Mouse (Mus musculus): ENCODE measurements around the gene Vps45. TPM values are rescaled to one million over a fixed set of nuclear protein-coding genes. Genes with fewer than 3 reads are reported as not detected.
A peak's percentile ranks its signal among the peaks of the same experiment; 100 is the strongest.

The Vps45 gene
- polyA plus RNA-seq, 1 experiment from 2014 or later, result 24.7 TPM

DNA sequence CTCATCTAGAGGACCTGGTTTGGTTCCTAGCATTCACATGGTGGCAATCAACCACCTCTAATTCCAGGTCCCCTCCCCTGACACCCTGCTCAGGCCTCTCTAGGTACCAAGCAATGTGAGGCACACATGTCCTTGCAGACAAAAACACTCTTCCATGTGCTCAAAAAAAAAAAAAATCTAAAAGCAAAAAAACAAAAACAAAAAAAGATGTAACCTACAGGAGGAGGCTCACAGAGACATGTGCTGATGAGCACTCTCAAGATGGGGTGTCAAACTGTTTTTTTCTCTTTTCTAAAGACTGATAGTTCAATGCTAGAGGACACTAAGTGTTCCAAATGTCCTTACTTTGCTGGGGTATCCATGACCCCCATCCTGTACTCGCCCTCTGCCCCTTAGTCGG lies 23.8 kb upstream of the Vps45 start:
- H3K4me3 ChIP-seq (ENCODE audit: low read depth, low read length), result no peak overlapping the region
- ATAC-seq (ENCODE audit: low FRiP score) (no peak), DNase-seq (ENCODE audit: low spot score, missing footprints) (no peak)
- H3K36me3 ChIP-seq (ENCODE audit: control insufficient read depth, insufficient read depth, low read length), result no peaks in the 10 kb centered on the region
- H3K27me3 ChIP-seq (ENCODE audit: control insufficient read depth, insufficient read depth, low read length), result no peaks in the 10 kb centered on the region
- H3K9me3 ChIP-seq (ENCODE audit: control insufficient read depth, low read length), result no peaks in the 10 kb centered on the region
- H3K4me2 ChIP-seq, result no peak overlapping the region
- 84% methylated on average over 2 of the region's 2 CpGs for WGBS
- no peak overlapping the region for H3K27ac ChIP-seq (ENCODE audit: low read depth, low read length)
- no peak overlapping the region for H3K9ac ChIP-seq (ENCODE audit: low read length)
- no peaks in the 10 kb centered on the region for H3K4me1 ChIP-seq (ENCODE audit: control insufficient read depth, insufficient read depth, low read length)

DNA sequence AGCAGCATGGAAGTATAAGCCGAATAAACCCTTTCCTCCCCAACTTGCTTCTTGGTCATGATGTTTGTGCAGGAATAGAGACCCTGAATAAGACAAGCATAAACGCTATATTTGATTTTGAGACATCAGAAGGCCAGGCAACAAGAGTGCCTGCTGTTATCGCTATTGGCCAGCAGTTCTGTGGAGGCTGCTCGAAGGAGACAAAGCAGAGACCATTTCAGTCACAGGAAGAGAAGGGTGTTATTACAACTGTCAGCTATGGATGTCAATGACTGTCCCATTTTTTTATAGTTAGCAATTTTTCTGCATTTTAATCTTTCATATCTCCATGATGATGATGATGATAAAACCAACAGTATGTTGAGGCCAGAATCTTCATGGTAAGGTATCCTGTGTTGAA lies 23.4 kb upstream of the Vps45 start:
- Histone ChIP-seq H3K4me3 (ENCODE audit: low read depth, low read length) (no peak overlapping the region), H3K9me3 (ENCODE audit: control insufficient read depth, low read length) (no peaks in the 10 kb centered on the region), H3K27me3 (ENCODE audit: control insufficient read depth, insufficient read depth, low read length) (no peaks in the 10 kb centered on the region), H3K27ac (ENCODE audit: low read depth, low read length) (no peak overlapping the region), H3K36me3 (ENCODE audit: control insufficient read depth, insufficient read depth, low read length) (no peaks in the 10 kb centered on the region), H3K4me1 (ENCODE audit: control insufficient read depth, insufficient read depth, low read length) (no peaks in the 10 kb centered on the region), H3K4me2 (no peak overlapping the region), H3K9ac (ENCODE audit: low read length) (no peak overlapping the region)
- no peak for DNase-seq (ENCODE audit: low spot score, missing footprints)
- 87% methylated on average over 4 of the region's 4 CpGs for WGBS
- no peak for ATAC-seq (ENCODE audit: low FRiP score)

DNA sequence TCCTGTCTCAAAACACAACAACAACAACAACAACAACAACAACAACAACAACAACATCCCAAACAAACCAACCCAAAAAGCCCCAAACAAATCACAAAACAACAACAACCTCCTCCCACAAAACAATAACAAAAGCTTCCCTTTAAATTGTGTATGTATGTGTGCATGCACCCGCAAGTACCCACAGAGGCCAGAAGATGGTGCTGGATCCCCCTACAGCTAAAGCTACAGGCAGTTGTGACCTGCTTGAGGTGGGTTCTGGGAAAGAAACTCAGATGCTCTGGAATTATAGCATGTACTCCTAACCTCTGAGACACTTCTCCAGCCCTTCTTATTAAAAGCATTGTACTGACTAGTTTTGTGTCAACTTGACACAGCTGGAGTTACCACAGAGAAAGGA lies 22.7 kb upstream of the Vps45 start:
- DNase-seq (ENCODE audit: low spot score, missing footprints) (peak; percentile 86), ATAC-seq (ENCODE audit: low FRiP score) (no peak)
- Histone ChIP-seq H3K9me3 (ENCODE audit: control insufficient read depth, low read length) (no peaks in the 10 kb centered on the region), H3K36me3 (ENCODE audit: control insufficient read depth, insufficient read depth, low read length) (no peaks in the 10 kb centered on the region), H3K27me3 (ENCODE audit: control insufficient read depth, insufficient read depth, low read length) (no peaks in the 10 kb centered on the region), H3K4me2 (no peak overlapping the region), H3K4me3 (ENCODE audit: low read depth, low read length) (no peak overlapping the region), H3K27ac (ENCODE audit: low read depth, low read length) (no peak overlapping the region), H3K4me1 (ENCODE audit: control insufficient read depth, insufficient read depth, low read length) (no peaks in the 10 kb centered on the region), H3K9ac (ENCODE audit: low read length) (no peak overlapping the region)
- 78% methylated on average over 1 of the region's 1 CpGs for WGBS

DNA sequence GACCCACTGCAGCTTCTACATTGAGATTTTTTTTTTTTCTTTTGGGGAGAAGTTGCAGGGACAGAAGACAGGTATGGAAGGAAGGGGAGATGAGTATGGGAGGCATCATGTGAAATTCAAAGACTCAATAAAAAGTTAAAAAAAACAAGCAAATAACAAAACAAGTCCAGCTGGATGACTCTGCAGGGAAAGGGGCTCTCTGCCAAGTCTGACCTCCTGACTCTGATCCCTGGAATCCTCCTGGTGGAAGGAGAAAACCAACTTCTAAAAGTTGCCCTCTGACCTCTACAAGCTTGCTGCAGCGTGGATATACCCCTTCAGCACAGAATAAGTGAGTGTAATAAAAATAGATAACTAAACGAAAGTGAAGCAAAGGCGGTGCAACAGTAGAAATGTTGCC lies 20.4 kb upstream of the Vps45 start:
- H3K9ac ChIP-seq (ENCODE audit: low read length), result no peak overlapping the region
- no peaks in the 10 kb centered on the region for H3K9me3 ChIP-seq (ENCODE audit: control insufficient read depth, low read length)
- no peak overlapping the region for H3K27ac ChIP-seq (ENCODE audit: low read depth, low read length)
- H3K4me2 ChIP-seq, result no peak overlapping the region
- WGBS, result 71% methylated on average over 3 of the region's 3 CpGs
- H3K27me3 ChIP-seq (ENCODE audit: control insufficient read depth, insufficient read depth, low read length), result no peaks in the 10 kb centered on the region
- ATAC-seq (ENCODE audit: low FRiP score) (no peak), DNase-seq (ENCODE audit: low spot score, missing footprints) (no peak)
- no peak overlapping the region for H3K4me3 ChIP-seq (ENCODE audit: low read depth, low read length)
- H3K36me3 ChIP-seq (ENCODE audit: control insufficient read depth, insufficient read depth, low read length), result no peaks in the 10 kb centered on the region
- H3K4me1 ChIP-seq (ENCODE audit: control insufficient read depth, insufficient read depth, low read length), result no peaks in the 10 kb centered on the region

DNA sequence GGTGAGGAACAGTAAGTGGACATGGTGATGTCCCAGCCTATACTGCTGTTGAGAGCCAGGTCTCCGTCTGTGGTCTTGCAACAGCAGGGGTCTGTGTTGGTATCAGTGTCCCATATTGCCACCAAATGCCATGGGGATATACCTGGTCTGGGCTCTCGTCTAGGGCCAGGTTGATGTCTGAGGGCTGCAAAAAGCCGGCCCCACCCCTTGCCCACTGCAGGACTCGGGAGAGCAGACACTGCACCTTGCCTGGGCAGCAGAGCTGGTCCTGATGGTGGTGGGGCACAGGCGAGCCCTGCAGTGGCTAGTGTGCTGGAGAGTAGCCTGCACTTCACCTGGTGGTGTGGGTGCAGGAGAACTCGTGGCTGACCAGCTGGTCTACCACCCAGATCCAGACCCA lies 19.8 kb upstream of the Vps45 start:
- WGBS, result 79% methylated on average over 6 of the region's 6 CpGs
- DNase-seq (ENCODE audit: low spot score, missing footprints), result no peak
- H3K27ac ChIP-seq (ENCODE audit: low read depth, low read length), result no peak overlapping the region
- H3K27me3 ChIP-seq (ENCODE audit: control insufficient read depth, insufficient read depth, low read length), result no peaks in the 10 kb centered on the region
- H3K9ac ChIP-seq (ENCODE audit: low read length), result no peak overlapping the region
- no peak overlapping the region for H3K4me2 ChIP-seq
- H3K9me3 ChIP-seq (ENCODE audit: control insufficient read depth, low read length), result no peaks in the 10 kb centered on the region
- H3K4me1 ChIP-seq (ENCODE audit: control insufficient read depth, insufficient read depth, low read length), result no peaks in the 10 kb centered on the region
- H3K4me3 ChIP-seq (ENCODE audit: low read depth, low read length), result no peak overlapping the region
- no peak for ATAC-seq (ENCODE audit: low FRiP score)
- no peaks in the 10 kb centered on the region for H3K36me3 ChIP-seq (ENCODE audit: control insufficient read depth, insufficient read depth, low read length)

DNA sequence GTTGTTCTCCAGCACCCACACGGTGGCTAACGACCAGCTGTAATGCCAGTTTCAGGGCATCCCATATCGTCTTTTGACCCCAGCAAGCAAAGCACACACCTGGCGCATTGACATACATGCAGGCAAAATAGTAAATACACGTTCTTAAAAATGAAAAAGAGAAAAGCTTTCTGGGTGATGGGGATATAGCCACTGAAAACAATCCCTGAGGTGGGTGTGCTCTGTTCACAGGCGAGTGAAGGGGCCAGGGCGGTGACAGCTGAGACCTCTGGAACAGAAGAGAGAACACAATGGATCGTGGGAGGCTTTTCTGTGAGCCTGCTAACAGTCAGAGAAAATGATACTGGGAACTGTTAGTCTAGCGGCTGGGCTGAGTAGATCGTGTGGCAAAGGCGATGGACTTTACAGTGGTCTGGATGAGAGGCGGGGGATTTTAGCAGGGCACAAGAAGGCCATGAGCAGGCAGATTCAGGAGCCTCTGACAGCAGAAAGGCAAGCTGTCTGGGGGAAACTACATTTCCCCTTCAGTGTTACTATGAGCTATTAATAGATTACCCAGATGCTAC lies 14.7 kb upstream of the Vps45 start:
- no peak for ATAC-seq (ENCODE audit: low FRiP score)
- DNase-seq (ENCODE audit: low spot score, missing footprints), result no peak
- no peaks in the 10 kb centered on the region for H3K4me1 ChIP-seq (ENCODE audit: control insufficient read depth, insufficient read depth, low read length)
- no peak overlapping the region for H3K4me2 ChIP-seq
- no peaks in the 10 kb centered on the region for H3K9me3 ChIP-seq (ENCODE audit: control insufficient read depth, low read length)
- H3K9ac ChIP-seq (ENCODE audit: low read length), result no peak overlapping the region
- H3K4me3 ChIP-seq (ENCODE audit: low read depth, low read length), result no peak overlapping the region
- WGBS, result 72% methylated on average over 12 of the region's 12 CpGs
- H3K36me3 ChIP-seq (ENCODE audit: control insufficient read depth, insufficient read depth, low read length), result no peaks in the 10 kb centered on the region
- H3K27ac ChIP-seq (ENCODE audit: low read depth, low read length), result no peak overlapping the region
- H3K27me3 ChIP-seq (ENCODE audit: control insufficient read depth, insufficient read depth, low read length), result no peaks in the 10 kb centered on the region

DNA sequence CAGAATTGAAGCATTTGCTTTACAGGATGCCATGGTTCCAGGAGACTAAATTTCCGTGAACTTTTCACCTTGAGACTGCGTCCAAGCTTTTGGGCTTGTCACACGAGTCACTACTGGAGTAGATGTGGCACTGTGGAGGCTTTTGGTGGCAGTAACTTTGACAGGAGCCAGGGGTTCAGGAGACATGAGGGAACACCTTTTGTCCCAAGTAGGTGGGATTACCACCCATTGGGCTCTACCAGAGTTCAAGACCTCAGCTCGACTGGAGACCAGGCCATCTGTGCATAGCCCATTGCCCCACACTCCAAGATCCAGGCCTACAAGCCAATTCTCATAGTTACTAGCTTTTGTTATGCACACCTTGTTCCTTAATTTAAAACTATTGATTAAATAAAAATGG lies 12.0 kb upstream of the Vps45 start:
- 84% methylated on average over 4 of the region's 4 CpGs for WGBS
- ATAC-seq (ENCODE audit: low FRiP score) (no peak), DNase-seq (ENCODE audit: low spot score, missing footprints) (no peak)
- H3K27ac ChIP-seq (ENCODE audit: low read depth, low read length), result no peak overlapping the region
- no peaks in the 10 kb centered on the region for H3K9me3 ChIP-seq (ENCODE audit: control insufficient read depth, low read length)
- no peak overlapping the region for H3K4me2 ChIP-seq
- no peaks in the 10 kb centered on the region for H3K27me3 ChIP-seq (ENCODE audit: control insufficient read depth, insufficient read depth, low read length)
- H3K9ac ChIP-seq (ENCODE audit: low read length), result no peak overlapping the region
- H3K36me3 ChIP-seq (ENCODE audit: control insufficient read depth, insufficient read depth, low read length), result no peaks in the 10 kb centered on the region
- H3K4me1 ChIP-seq (ENCODE audit: control insufficient read depth, insufficient read depth, low read length), result no peaks in the 10 kb centered on the region
- no peak overlapping the region for H3K4me3 ChIP-seq (ENCODE audit: low read depth, low read length)

DNA sequence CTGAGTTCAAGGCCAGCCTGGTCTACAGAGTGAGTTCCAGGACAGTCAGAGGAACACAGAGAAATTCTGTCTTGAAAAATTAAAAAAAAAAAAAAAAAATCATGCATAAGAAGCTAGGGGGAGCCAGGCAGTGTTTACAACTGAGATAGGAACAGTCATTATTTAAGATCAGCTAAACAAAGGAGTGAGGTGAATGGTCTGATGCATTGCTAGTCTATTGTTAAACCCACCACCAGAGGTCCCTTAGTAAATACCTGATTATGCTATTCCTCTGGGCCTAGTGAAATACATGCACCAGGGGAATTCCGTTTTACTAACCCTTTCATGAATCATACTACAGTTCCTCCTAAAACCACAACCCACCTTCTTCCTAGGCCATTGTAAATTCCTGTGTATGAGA lies 11.3 kb upstream of the Vps45 start:
- Histone ChIP-seq H3K36me3 (ENCODE audit: control insufficient read depth, insufficient read depth, low read length) (no peaks in the 10 kb centered on the region), H3K4me3 (ENCODE audit: low read depth, low read length) (no peak overlapping the region), H3K27me3 (ENCODE audit: control insufficient read depth, insufficient read depth, low read length) (no peaks in the 10 kb centered on the region), H3K9ac (ENCODE audit: low read length) (no peak overlapping the region), H3K27ac (ENCODE audit: low read depth, low read length) (no peak overlapping the region), H3K4me2 (no peak overlapping the region), H3K4me1 (ENCODE audit: control insufficient read depth, insufficient read depth, low read length) (no peaks in the 10 kb centered on the region), H3K9me3 (ENCODE audit: control insufficient read depth, low read length) (no peaks in the 10 kb centered on the region)
- DNase-seq (ENCODE audit: low spot score, missing footprints) (no peak), ATAC-seq (ENCODE audit: low FRiP score) (no peak)
- 64% methylated on average over 1 of the region's 1 CpGs for WGBS

DNA sequence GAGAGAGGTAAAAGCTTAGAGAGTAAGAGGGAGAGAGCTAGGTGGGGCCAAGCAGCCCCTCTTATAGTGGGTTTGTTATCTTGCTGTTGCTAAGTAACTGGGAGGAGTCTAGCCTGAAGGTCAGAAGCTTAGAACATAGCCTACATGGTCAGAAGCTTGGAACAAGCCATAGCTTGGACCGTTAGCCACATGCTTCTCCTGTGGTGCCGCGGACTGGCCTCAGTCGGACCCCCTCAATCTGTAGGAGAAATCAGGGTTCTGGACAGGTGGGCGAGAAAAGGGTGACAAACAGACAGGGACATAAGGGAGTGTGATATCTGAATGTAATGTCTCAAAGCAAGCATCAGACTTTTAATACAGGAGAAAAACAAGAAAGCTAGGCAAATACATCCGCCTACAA lies 10.8 kb upstream of the Vps45 start:
- no peak overlapping the region for H3K9ac ChIP-seq (ENCODE audit: low read length)
- 94% methylated on average over 6 of the region's 6 CpGs for WGBS
- H3K4me2 ChIP-seq, result no peak overlapping the region
- H3K4me1 ChIP-seq (ENCODE audit: control insufficient read depth, insufficient read depth, low read length), result no peaks in the 10 kb centered on the region
- H3K9me3 ChIP-seq (ENCODE audit: control insufficient read depth, low read length), result no peaks in the 10 kb centered on the region
- ATAC-seq (ENCODE audit: low FRiP score) (no peak), DNase-seq (ENCODE audit: low spot score, missing footprints) (no peak)
- no peaks in the 10 kb centered on the region for H3K36me3 ChIP-seq (ENCODE audit: control insufficient read depth, insufficient read depth, low read length)
- no peak overlapping the region for H3K4me3 ChIP-seq (ENCODE audit: low read depth, low read length)
- H3K27ac ChIP-seq (ENCODE audit: low read depth, low read length), result no peak overlapping the region
- no peaks in the 10 kb centered on the region for H3K27me3 ChIP-seq (ENCODE audit: control insufficient read depth, insufficient read depth, low read length)

DNA sequence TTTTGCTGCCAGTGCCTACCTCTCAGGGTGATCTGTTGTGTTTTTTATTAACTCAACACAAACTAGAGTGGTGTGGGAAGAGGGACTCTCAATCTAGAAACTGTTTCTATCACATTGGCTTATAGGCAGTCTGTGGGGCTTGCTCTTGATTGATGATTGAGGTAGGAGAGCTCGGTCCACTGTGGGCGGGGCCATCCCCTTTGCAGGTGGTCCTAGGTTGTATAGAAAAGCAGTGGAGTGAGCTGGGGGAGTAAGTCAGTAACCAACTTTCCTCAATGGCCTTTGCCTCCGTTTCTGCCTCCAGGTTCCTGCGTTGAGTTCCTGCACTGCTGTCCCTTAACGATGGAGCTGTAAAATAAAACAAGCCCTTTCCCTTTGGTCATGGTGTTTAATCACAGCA lies 8.5 kb upstream of the Vps45 start:
- no peak overlapping the region for H3K4me2 ChIP-seq
- no peak overlapping the region for H3K4me3 ChIP-seq (ENCODE audit: low read depth, low read length)
- DNase-seq (ENCODE audit: low spot score, missing footprints), result no peak
- no peak overlapping the region for H3K9ac ChIP-seq (ENCODE audit: low read length)
- H3K4me1 ChIP-seq (ENCODE audit: control insufficient read depth, insufficient read depth, low read length), result no peaks in the 10 kb centered on the region
- H3K36me3 ChIP-seq (ENCODE audit: control insufficient read depth, insufficient read depth, low read length), result no peaks in the 10 kb centered on the region
- H3K9me3 ChIP-seq (ENCODE audit: control insufficient read depth, low read length), result no peaks in the 10 kb centered on the region
- H3K27me3 ChIP-seq (ENCODE audit: control insufficient read depth, insufficient read depth, low read length), result no peaks in the 10 kb centered on the region
- no peak for ATAC-seq (ENCODE audit: low FRiP score)
- 88% methylated on average over 5 of the region's 5 CpGs for WGBS
- no peak overlapping the region for H3K27ac ChIP-seq (ENCODE audit: low read depth, low read length)

All from midbrain, embryonic 11.5 days (tissue).